In the genomic region with DNA sequence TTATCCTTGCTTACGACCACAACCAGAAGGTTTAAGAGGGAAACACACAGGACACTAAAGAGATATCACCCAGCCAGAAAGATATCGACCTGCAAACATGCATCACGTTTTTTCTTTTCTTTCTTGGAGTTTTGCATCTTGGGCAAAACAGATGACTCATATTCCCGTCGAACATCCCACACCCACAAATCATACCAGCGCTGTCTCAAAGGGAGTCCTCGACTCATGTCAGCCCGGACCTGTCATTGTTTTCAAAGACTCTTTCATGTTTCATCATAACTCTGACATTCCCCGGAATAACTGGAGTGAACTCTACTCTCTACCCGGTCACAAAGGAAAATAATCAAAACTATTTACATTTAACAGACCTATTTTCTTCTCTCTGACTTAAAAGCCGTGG, we compare ENCODE assay signal across 19 mouse cellular contexts.
"Had no signal": no experiment of that assay in that cellular context is flagged by ENCODE, and none has a peak within 500 bp of the region (broad histone marks: within the 10 kb centered on the region; RNA-seq: fewer than 3 reads in every experiment).

No protein-coding gene starts in this region.

- H3K4me1 ChIP-seq: limb, embryonic 13.5 days; liver, embryonic 13.5 days; neural tube, embryonic 12.5 days; neural tube, embryonic 15.5 days had no signal

- H3K9me3 ChIP-seq: limb, embryonic 10.5 days; limb, embryonic 13.5 days; liver, embryonic 13.5 days; neural tube, embryonic 12.5 days; neural tube, embryonic 15.5 days had no signal

- H3K9ac ChIP-seq: limb, embryonic 13.5 days; liver, embryonic 13.5 days; neural tube, embryonic 12.5 days; neural tube, embryonic 15.5 days had no signal

- DNase-seq: kidney, postnatal 25 days; layer of hippocampus, adult 9-11 months; liver; liver, embryonic 13.5 days; lung, adult 2 months; lung, postnatal 14 days; lung, postnatal 4 days; midbrain, embryonic 14.5 days; retina, postnatal 1 day; thymus, adult 18-20 months; thymus, postnatal 14 days; thymus, postnatal 4 days had no signal

- H3K27ac ChIP-seq: kidney, postnatal 0 days; layer of hippocampus, adult 2 months; limb, embryonic 10.5 days; limb, embryonic 13.5 days; liver, embryonic 13.5 days; neural tube, embryonic 12.5 days; neural tube, embryonic 15.5 days had no signal

- H3K27me3 ChIP-seq: liver, embryonic 13.5 days; neural tube, embryonic 12.5 days; neural tube, embryonic 15.5 days had no signal

- H3K4me3 ChIP-seq: layer of hippocampus, adult 2 months; limb, embryonic 10.5 days; limb, embryonic 13.5 days; liver, embryonic 13.5 days; neural tube, embryonic 12.5 days; neural tube, embryonic 15.5 days had no signal

- H3K4me2 ChIP-seq: limb, embryonic 13.5 days; liver, embryonic 13.5 days; midbrain, embryonic 11.5 days; neural tube, embryonic 12.5 days; neural tube, embryonic 15.5 days had no signal

- H3K36me3 ChIP-seq: limb, embryonic 10.5 days; limb, embryonic 13.5 days; liver, embryonic 13.5 days; neural tube, embryonic 12.5 days; neural tube, embryonic 15.5 days had no signal
